11 mouse cellular contexts compared by ENCODE assay signal in the genomic region with DNA sequence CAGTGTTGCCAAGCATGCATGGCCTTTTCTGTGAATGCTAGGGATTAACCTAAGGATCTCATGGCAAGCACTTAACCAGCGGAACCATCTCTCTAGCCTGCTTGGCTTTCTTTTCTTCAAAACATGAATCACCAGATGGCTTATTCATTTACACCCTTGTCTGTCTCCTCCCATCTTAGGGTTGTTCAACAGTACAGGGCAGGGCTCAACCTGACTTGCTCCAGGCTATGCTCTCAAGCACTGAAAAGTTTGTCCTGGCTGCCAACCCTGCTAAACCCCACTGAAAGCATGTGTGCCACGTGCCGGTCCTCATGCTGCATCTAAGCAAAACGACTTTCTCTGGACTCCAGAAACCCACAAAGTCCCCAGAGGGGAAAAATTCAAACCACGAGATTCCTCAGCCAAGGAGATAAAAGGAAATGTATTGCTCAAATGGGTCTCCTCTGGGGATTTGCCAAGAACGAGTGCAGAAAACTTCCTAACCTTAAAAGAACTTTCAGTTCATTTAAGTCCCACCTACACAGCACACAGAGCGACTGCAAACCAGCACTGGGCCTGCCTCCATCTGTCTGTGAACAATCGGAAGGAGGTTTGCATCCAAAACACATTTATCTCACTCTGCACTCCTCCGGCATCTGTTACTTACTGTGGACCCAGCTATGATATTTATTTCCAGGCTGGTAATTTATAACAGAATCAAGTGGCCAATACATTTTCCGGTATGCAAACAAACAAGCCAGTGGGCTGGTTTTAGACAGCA.
DNase-seq lines count a peak whose midpoint lies in the region; ATAC-seq and TF ChIP-seq lines count a peak whose summit lies in the region.
"Had no signal": no experiment of that assay in that cellular context is flagged by ENCODE, and none has a peak within 500 bp of the region (broad histone marks: within the 10 kb centered on the region; RNA-seq: fewer than 3 reads in every experiment).

No protein-coding gene starts in this region.

- H3K9ac ChIP-seq in heart, embryonic 12.5 days = no peak overlapping the region
- H3K9ac ChIP-seq in stomach, embryonic 16.5 days (ENCODE audit: low read length) = no peak overlapping the region
- H3K9ac ChIP-seq: forebrain, postnatal 0 days had no signal

- WGBS in heart, embryonic 12.5 days = 62% methylated on average over 10 of the region's 10 CpGs
- 42% methylated on average over 10 of the region's 10 CpGs for WGBS in stomach, embryonic 16.5 days

- H3K27ac ChIP-seq in heart, embryonic 12.5 days (ENCODE audit: poor library complexity, severe bottlenecking) = no peak overlapping the region
- no peak overlapping the region for H3K27ac ChIP-seq in left cerebral cortex, adult 2 months
- no peak overlapping the region for H3K27ac ChIP-seq in stomach, embryonic 16.5 days (ENCODE audit: low read length)
- H3K27ac ChIP-seq: layer of hippocampus, adult 2 months had no signal

- no peak overlapping the region for H3K4me3 ChIP-seq in heart, embryonic 12.5 days
- H3K4me3 ChIP-seq in left cerebral cortex, adult 2 months = no peak overlapping the region
- H3K4me3 ChIP-seq in stomach, embryonic 16.5 days (replicated peaks; ENCODE audit: low read length) = no peak overlapping the region
- H3K4me3 ChIP-seq: layer of hippocampus, adult 2 months had no signal

- ATAC-seq in heart, embryonic 12.5 days (ENCODE audit: insufficient number of reproducible peaks, low FRiP score) = no peak
- peak; percentile 58; the same call in 1 of the 2 replicates for ATAC-seq in stomach, embryonic 16.5 days (ENCODE audit: insufficient read depth, low FRiP score)
- no peak for ATAC-seq in cerebellum, adult (ENCODE audit: insufficient number of reproducible peaks, low FRiP score, low TSS enrichment)
- ATAC-seq in CD4-positive, CD25-positive, alpha-beta regulatory T cell, adult 4 months = no peak
- ATAC-seq: forebrain, postnatal 0 days had no signal

- DNase-seq in heart, adult 11 months = peak; percentile 96
- peak; percentile 33 to 52 for DNase-seq in right cerebral cortex, adult 2 months (ENCODE audit: low spot score in 2 of 2)
- no peak for DNase-seq in right cerebral cortex, postnatal 14 days
- peak; percentile 22 to 23 for DNase-seq in left cerebral cortex, adult 2 months (ENCODE audit: extremely low spot score in 1 of 2, low spot score in 2 of 2)
- DNase-seq: forebrain, postnatal 0 days; thymus, postnatal 4 days had no signal

- no peaks in the 10 kb centered on the region for H3K36me3 ChIP-seq in heart, embryonic 12.5 days
- no peaks in the 10 kb centered on the region for H3K36me3 ChIP-seq in stomach, embryonic 16.5 days (ENCODE audit: control insufficient read depth, insufficient read depth, low read length)

- H3K4me1 ChIP-seq in heart, embryonic 12.5 days (replicated peaks) = no peaks in the 10 kb centered on the region
- H3K4me1 ChIP-seq in stomach, embryonic 16.5 days (ENCODE audit: control insufficient read depth, insufficient read depth, low read length) = no peaks in the 10 kb centered on the region

- H3K4me2 ChIP-seq in heart, embryonic 12.5 days = no peak overlapping the region
- H3K4me2 ChIP-seq in stomach, embryonic 16.5 days (ENCODE audit: low read depth, low read length) = no peak overlapping the region

- H3K27me3 ChIP-seq in heart, embryonic 12.5 days (replicated peaks) = no peaks in the 10 kb centered on the region
- H3K27me3 ChIP-seq in stomach, embryonic 16.5 days (ENCODE audit: control insufficient read depth, insufficient read depth, low read length) = no peaks in the 10 kb centered on the region

- H3K9me3 ChIP-seq in heart, embryonic 12.5 days (replicated peaks) = no peaks in the 10 kb centered on the region
- no peaks in the 10 kb centered on the region for H3K9me3 ChIP-seq in stomach, embryonic 16.5 days (replicated peaks; ENCODE audit: control insufficient read depth, low read length)

- intact Hi-C loops in left cerebral cortex, adult 2 months (cut with DNase I) = no loop called here

- no peak for TF ChIP-seq CTCF in left cerebral cortex, adult 2 months (IDR thresholded peaks at IDR 0.05)
